Mouse (Mus musculus) thymus, adult 2 months (tissue): Measurements from ENCODE around the gene Lrrc41.

Experiments used
- CTCF ChIP-seq: fragments of 200-500 bp; IDR thresholded peaks from 2 replicates; pipeline ENCODE4 v1.5.1; 2012; ENCODE audit warnings: mild to moderate bottlenecking, control low read depth, low read length, moderate library complexity, borderline replicate concordance; ENCODE audit not compliant: control insufficient read depth, poor library complexity, insufficient read depth; ENCODE audit errors: extremely low read depth
- POLR2A ChIP-seq: fragments of 200-500 bp; IDR thresholded peaks from 2 replicates; pipeline ENCODE4 v1.6.1; 2012; ENCODE audit warnings: mild to moderate bottlenecking, low read length, control low read depth, moderate library complexity; ENCODE audit not compliant: control insufficient read depth, poor library complexity, insufficient read depth; ENCODE audit errors: extremely low read depth

DNA sequence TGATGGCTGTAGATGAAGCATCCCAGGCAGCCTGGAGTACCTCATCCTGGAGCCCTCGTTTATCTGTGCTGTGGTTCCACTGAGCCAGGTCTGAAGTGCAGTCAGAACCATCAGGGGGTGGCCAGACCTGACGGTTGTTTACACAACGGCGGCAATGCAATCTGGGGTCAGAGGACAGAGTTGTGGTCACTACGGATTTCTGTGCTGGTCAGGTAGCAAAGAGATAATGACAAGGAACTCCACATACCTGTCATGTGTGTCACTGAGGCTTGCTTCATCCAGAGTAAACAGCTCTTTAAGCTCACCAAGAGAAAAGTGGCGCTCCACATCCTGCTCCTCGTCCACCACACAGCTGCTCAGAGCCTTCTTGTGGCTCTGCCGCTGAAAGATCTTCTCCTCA lies 22.1 kb downstream of the Lrrc41 start:
- no peak for TF ChIP-seq CTCF
- no peak for TF ChIP-seq POLR2A
